Mouse (Mus musculus): ENCODE measurements around the gene Sh2b2. TPM values are rescaled to one million over a fixed set of nuclear protein-coding genes. Genes with fewer than 3 reads are reported as not detected.
A peak's percentile ranks its signal among the peaks of the same experiment; 100 is the strongest.

Sh2b2 gene
- polyA plus RNA-seq, 1 experiment = 7.7 TPM

DNA sequence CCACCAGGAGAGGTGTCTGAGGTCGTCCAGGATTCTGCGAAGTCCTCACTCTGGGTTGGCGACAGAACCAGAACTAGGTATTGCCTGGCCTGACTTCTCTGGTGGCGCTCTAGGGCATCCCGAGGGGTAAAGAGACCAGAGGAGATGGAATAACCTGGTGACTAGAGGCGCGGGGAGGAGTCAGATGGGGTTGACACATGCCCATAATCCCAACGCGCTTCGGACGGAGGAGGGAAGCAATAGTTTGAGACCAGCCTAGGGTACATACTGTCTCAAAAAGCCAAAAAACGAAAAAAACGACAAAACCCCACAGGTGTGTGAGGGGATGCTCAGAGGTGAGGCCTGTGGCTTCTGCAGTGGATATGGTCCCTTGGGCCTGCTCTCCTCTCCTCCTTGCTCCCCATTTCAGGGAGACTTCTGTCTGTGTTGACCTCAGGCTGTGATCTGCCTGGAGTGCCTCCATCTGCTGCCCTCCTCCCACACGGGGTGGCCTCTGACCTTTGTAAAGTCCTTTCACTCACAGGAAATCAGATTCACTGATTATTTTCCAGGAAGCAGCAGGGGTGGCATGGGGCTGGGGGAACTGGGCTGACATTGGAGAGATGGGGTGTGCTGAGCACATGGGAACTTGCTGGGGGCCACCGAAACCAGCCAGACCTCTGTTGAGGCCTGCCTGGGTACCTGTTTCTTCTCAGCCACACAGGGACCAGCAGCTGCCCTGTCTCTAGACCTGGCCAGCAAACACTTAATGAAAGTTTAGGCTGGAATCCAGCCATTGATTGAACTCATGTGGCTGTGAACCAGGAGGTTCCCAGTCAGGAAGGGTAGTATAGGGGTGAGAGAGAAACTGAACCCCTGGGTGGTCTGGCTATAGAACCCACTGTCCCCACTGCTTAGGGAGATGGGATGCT lies 560 bp downstream of the Sh2b2 start:
- Histone ChIP-seq H3K4me3 (peak overlapping the region; percentile 57), H3K4me2 (ENCODE audit: low read depth) (peak overlapping the region; percentile 97), H3K27me3 (ENCODE audit: control insufficient read depth, insufficient read depth, insufficient read length) (no peaks in the 10 kb centered on the region), H3K36me3 (ENCODE audit: control insufficient read depth, insufficient read depth) (no peaks in the 10 kb centered on the region), H3ac (ENCODE audit: control insufficient read depth, insufficient read length) (peak overlapping the region; percentile 54), H3K79me2 (ENCODE audit: control insufficient read depth, insufficient read depth) (no peaks in the 10 kb centered on the region)
- TF ChIP-seq MAX (IDR thresholded peaks at IDR 0.05; ENCODE audit: low read depth) (no peak), POLR2A (IDR thresholded peaks at IDR 0.05; ENCODE audit: insufficient read length, low read depth) (no peak), MYOG (IDR thresholded peaks at IDR 0.05; ENCODE audit: control insufficient read depth in 1 of 3, insufficient read depth in 1 of 3, insufficient read length in 2 of 3, low read depth in 2 of 3) (no peak), MYOD1 (IDR thresholded peaks at IDR 0.05; ENCODE audit: control insufficient read depth in 1 of 3, insufficient read length in 2 of 3, low read depth in 2 of 3) (no peak), REST (IDR thresholded peaks at IDR 0.05; ENCODE audit: insufficient read depth, insufficient read length) (no peak), CEBPB (IDR thresholded peaks at IDR 0.05; ENCODE audit: insufficient read depth, poor library complexity, severe bottlenecking) (no peak), SRF (IDR thresholded peaks at IDR 0.05; ENCODE audit: control insufficient read depth, insufficient read length, low read depth) (no peak), USF1 (IDR thresholded peaks at IDR 0.05; ENCODE audit: low read depth) (no peak), E2F4 (IDR thresholded peaks at IDR 0.05; ENCODE audit: insufficient read depth) (no peak), TCF12 (IDR thresholded peaks at IDR 0.05; ENCODE audit: insufficient read depth, poor library complexity, severe bottlenecking) (no peak), TCF3 (IDR thresholded peaks at IDR 0.05; ENCODE audit: insufficient read length, low read depth) (no peak), POLR2AphosphoS2 (IDR thresholded peaks at IDR 0.05; ENCODE audit: insufficient read length, low read depth) (no peak)

DNA sequence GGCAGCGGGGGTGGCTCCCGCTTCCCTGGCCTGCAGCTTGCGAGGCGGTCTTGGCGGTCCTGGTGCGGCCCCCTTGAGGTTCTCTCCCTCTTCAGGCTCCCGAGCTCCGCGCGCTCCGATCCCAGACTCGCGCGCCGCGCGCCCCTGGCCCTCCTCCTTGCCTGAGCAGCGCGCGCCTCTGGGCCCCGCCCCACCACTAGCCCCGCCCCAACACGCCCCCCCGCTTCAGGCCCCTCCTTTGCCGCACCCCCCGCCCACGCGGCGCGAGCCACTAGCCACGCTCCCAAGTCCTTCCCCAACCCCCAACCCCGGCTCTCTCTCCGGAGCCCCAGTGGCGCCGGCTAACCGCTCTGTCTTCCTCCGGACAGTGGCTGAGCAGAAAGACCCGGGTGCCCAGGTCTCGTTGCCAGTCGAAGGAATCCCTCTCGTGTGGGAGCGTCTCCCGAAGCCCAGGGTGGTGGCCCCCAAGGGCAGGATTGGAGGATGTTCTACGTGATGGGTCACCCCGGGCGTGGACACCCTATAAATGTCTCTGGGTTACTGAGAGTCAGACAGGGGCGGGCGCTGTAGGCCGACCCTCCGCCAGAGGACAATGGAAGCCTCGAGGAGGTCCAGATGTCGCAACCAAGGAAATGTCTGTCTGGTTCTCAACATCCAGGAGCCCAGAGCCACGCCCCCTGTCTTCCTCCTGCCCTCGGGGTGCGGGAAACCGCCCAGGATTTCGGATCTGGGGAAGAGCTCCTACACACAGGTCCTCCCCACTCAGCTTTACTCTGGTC lies 1.4 kb downstream of the Sh2b2 start:
- Histone ChIP-seq H3K4me3 (peak overlapping the region; percentile 57), H3K79me2 (ENCODE audit: control insufficient read depth, insufficient read depth) (no peaks in the 10 kb centered on the region)
- TF ChIP-seq POLR2A (IDR thresholded peaks at IDR 0.05; ENCODE audit: insufficient read length, low read depth) (peak; percentile 51), SRF (IDR thresholded peaks at IDR 0.05; ENCODE audit: control insufficient read depth, insufficient read length, low read depth) (no peak), TCF3 (IDR thresholded peaks at IDR 0.05; ENCODE audit: insufficient read length, low read depth) (no peak), POLR2AphosphoS2 (IDR thresholded peaks at IDR 0.05; ENCODE audit: insufficient read length, low read depth) (peak; percentile 53), E2F4 (IDR thresholded peaks at IDR 0.05; ENCODE audit: insufficient read depth) (no peak), CEBPB (IDR thresholded peaks at IDR 0.05; ENCODE audit: insufficient read depth, poor library complexity, severe bottlenecking) (peak; percentile 79)

DNA sequence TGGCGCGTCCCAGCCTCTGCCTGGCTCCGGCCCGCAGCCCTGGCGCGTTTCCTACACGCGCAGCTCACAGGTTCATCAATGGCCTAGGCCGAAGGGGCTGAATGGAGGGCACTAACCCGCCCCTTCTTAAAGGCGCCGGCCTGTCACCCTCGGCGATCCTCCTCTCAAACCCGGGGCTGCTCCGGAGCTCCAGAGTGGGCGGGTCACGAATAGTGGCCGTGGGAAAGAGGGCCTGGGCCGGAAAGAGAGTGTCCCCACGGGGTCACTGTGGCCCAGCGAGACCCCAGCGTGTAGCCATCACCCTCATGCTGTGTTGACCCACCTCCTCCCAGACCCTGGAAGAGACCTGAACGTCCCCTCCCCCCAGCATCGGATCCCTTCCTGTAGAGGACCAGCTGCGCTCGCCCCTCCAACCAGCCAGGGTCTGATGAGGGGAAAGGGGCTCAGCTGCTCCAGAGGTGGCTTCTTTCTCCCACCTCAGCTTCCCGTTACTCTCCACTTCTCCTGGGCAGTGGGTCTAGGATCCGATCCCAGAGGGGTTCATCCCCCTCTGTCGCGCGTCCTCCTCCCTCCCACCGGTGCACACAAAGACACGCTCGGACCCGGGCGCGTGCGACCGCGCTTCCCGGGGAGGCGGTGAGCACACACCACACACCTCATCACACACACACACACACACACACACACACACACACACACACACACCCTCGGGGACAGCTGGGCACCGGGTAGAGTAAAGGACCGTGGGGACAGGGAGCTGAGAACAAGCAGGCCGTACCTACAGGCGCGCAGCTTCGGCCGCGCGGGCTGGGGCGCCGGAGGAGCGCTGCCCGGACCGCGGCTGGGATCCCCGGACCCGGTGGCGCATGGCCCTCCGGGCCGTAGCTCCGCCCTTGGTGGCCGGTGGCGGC lies 2.2 kb downstream of the Sh2b2 start:
- Histone ChIP-seq H3K4me2 (ENCODE audit: low read depth) (peak overlapping the region; percentile 82), H3K4me3 (peak overlapping the region; percentile 57), H3K79me2 (ENCODE audit: control insufficient read depth, insufficient read depth) (no peaks in the 10 kb centered on the region), H3ac (ENCODE audit: control insufficient read depth, insufficient read length) (peak overlapping the region; percentile 54), H3K27me3 (ENCODE audit: control insufficient read depth, insufficient read depth, insufficient read length) (no peaks in the 10 kb centered on the region), H3K36me3 (ENCODE audit: control insufficient read depth, insufficient read depth) (no peaks in the 10 kb centered on the region)
- TF ChIP-seq SRF (IDR thresholded peaks at IDR 0.05; ENCODE audit: control insufficient read depth, insufficient read length, low read depth) = no peak
- no peak for TF ChIP-seq REST (IDR thresholded peaks at IDR 0.05; ENCODE audit: insufficient read depth, insufficient read length)
- TF ChIP-seq USF1 (IDR thresholded peaks at IDR 0.05; ENCODE audit: low read depth) = no peak
- no peak for TF ChIP-seq MYOD1 (IDR thresholded peaks at IDR 0.05; ENCODE audit: control insufficient read depth in 1 of 3, insufficient read length in 2 of 3, low read depth in 2 of 3)
- no peak for TF ChIP-seq MAX (IDR thresholded peaks at IDR 0.05; ENCODE audit: low read depth)
- TF ChIP-seq POLR2AphosphoS2 (IDR thresholded peaks at IDR 0.05; ENCODE audit: insufficient read length, low read depth) = peak; percentile 23
- no peak for TF ChIP-seq TCF3 (IDR thresholded peaks at IDR 0.05; ENCODE audit: insufficient read length, low read depth)
- no peak for TF ChIP-seq E2F4 (IDR thresholded peaks at IDR 0.05; ENCODE audit: insufficient read depth)
- TF ChIP-seq TCF12 (IDR thresholded peaks at IDR 0.05; ENCODE audit: insufficient read depth, poor library complexity, severe bottlenecking) = no peak
- TF ChIP-seq MYOG (IDR thresholded peaks at IDR 0.05; ENCODE audit: control insufficient read depth in 1 of 3, insufficient read depth in 1 of 3, insufficient read length in 2 of 3, low read depth in 2 of 3) = peak in 2 of 3 experiments; percentile 21 to 61
- no peak for TF ChIP-seq POLR2A (IDR thresholded peaks at IDR 0.05; ENCODE audit: insufficient read length, low read depth)
- no peak for TF ChIP-seq CEBPB (IDR thresholded peaks at IDR 0.05; ENCODE audit: insufficient read depth, poor library complexity, severe bottlenecking)

More for the DNA sequence above, 1.4 kb downstream of the Sh2b2 start:
- H3K4me2 ChIP-seq (ENCODE audit: low read depth) = peak overlapping the region; percentile 97
- peak overlapping the region; percentile 54 for H3ac ChIP-seq (ENCODE audit: control insufficient read depth, insufficient read length)
- no peaks in the 10 kb centered on the region for H3K27me3 ChIP-seq (ENCODE audit: control insufficient read depth, insufficient read depth, insufficient read length)
- H3K36me3 ChIP-seq (ENCODE audit: control insufficient read depth, insufficient read depth) = no peaks in the 10 kb centered on the region

- no peaks in the 10 kb centered on the region for H3K36me3 ChIP-seq (ENCODE audit: control insufficient read depth, insufficient read depth)
- H3ac ChIP-seq (ENCODE audit: control insufficient read depth, insufficient read length) = no peak overlapping the region
- H3K4me3 ChIP-seq = no peak overlapping the region
- TF ChIP-seq MAX (IDR thresholded peaks at IDR 0.05; ENCODE audit: low read depth) (no peak), MYOG (IDR thresholded peaks at IDR 0.05; ENCODE audit: control insufficient read depth in 1 of 3, insufficient read depth in 1 of 3, insufficient read length in 2 of 3, low read depth in 2 of 3) (no peak), CEBPB (IDR thresholded peaks at IDR 0.05; ENCODE audit: insufficient read depth, poor library complexity, severe bottlenecking) (no peak), E2F4 (IDR thresholded peaks at IDR 0.05; ENCODE audit: insufficient read depth) (no peak), POLR2A (IDR thresholded peaks at IDR 0.05; ENCODE audit: insufficient read length, low read depth) (no peak), SRF (IDR thresholded peaks at IDR 0.05; ENCODE audit: control insufficient read depth, insufficient read length, low read depth) (no peak), REST (IDR thresholded peaks at IDR 0.05; ENCODE audit: insufficient read depth, insufficient read length) (no peak), USF1 (IDR thresholded peaks at IDR 0.05; ENCODE audit: low read depth) (no peak), MYOD1 (IDR thresholded peaks at IDR 0.05; ENCODE audit: control insufficient read depth in 1 of 3, insufficient read length in 2 of 3, low read depth in 2 of 3) (no peak), TCF3 (IDR thresholded peaks at IDR 0.05; ENCODE audit: insufficient read length, low read depth) (no peak), POLR2AphosphoS2 (IDR thresholded peaks at IDR 0.05; ENCODE audit: insufficient read length, low read depth) (no peak), TCF12 (IDR thresholded peaks at IDR 0.05; ENCODE audit: insufficient read depth, poor library complexity, severe bottlenecking) (no peak)
- H3K4me2 ChIP-seq (ENCODE audit: low read depth) = no peak overlapping the region
- no peaks in the 10 kb centered on the region for H3K27me3 ChIP-seq (ENCODE audit: control insufficient read depth, insufficient read depth, insufficient read length)
- no peaks in the 10 kb centered on the region for H3K79me2 ChIP-seq (ENCODE audit: control insufficient read depth, insufficient read depth)
Observed at GRCm38 (mm10) chr5:136241161-136241560, 5.2 kb downstream of the Sh2b2 start.

Measured in myocyte (in vitro differentiated cells).